Mouse (Mus musculus) megakaryocyte progenitor cell, adult 5-6 weeks (primary cell): ENCODE measurements around the gene Fam83e. TPM values are rescaled to one million over a fixed set of nuclear protein-coding genes. Genes with fewer than 3 reads are reported as not detected.

Source experiments
- ATAC-seq: replicated peaks from 2 replicates; pipeline ENCODE4 v1.8.0; 2016; ENCODE audit warnings: mild to moderate bottlenecking, moderate TSS enrichment, inconsistent platforms; ENCODE audit not compliant: poor library complexity
- total RNA-seq, 2 experiments: library from RNA; stranded (forward) in 1 of 2; stranded (reverse) in 1 of 2; fragments of 157-497, 149-512 nt in 1 of 2; fragments of 200-1000 nt in 1 of 2; gene quantifications; 2 replicates each; pipeline versions ENCODE4 v1.2.3 to v1.2.4; 2015 to 2017

The Fam83e gene
- total RNA-seq, 2 experiments from 2014 or later, result 0.37 to 0.54 TPM

DNA sequence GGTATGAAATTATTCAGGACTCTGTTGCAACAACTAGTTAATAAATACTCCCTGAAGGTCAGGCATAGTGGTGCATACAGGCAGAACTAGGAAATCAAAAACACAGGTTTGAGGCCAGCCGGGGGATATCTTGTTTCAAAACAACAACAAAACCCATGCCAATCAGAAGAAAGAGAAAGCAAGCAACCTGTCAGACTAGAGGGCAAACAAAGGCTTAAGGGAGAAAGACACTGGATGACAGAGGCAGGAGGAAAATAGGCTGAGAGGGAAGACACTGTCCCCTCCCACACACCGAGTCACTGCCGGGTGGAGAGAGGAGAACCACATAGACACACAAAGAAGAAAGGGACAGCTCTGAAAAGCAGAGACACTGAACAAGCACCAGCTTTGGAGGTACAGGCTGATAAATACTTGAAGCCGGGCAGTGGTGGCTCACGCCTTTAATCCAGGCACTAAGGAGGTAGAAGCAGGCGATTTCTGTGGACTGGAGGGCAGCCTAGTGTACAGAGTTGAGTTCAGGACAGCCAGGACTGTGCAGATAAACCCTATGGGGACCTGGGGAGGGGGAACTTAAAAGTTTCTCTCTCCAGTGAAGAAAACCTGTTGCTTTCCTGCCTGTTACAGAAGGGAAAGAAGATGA, 7.0 kb upstream of the Fam83e start:
- no peak for ATAC-seq

DNA sequence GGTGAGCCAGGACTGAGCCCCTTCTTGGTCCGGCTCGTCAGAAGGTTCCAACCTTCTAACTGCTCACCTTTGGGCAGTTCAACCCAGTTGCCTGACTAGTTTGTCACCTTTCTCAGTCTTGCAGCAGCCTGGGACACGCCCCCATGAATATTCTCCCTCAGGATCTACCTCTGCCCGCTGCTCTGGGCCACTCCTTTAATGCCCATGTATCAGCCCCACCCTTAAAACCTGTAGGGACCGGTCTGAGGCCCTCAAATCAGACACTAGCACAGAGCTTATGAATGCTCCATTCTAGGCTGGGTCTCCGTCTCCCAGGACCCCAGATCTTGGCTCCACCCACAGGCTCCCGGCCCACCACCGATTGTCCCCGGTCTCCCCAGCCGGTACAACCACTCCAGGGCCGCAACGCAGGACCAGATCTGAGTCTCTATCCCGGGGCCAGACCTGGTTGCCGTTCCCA, 6.4 kb upstream of the Fam83e start:
- no peak for ATAC-seq

DNA sequence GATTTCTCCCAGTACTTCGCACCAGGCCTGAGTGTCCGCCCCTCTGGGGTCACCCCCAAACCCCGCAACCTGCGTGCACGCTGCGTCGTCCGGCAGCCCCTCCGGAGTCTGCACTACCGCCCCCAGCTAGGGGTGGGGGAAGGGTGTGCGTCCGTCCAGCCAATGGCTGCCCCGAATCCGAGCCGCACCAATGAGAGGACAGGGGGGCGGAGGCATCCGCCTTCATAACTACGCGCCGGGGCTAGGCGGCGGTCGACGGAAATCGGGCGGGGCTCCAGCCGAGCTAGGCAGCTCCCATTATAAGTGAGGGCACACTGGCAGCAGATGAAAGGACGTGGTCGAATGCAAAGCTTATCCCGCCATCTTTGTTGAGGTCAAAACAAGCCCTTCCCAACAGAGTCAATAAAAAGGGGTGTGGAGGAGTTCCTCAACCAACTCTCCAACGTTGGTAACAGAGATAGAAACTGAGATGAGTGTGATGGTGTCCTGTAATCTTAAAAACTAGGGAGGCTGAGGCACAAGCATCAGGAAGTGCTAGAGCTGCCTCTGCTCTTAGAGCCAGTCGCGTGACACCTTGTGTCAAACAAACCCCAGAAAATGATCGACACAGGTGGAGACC, 5.8 kb upstream of the Fam83e start, which contains the start of gene Rpl18:
Gene Rpl18 (plus strand): TSS at position 368 of the 619 bp plus-strand sequence.
- ATAC-seq, result peak; percentile 75

DNA sequence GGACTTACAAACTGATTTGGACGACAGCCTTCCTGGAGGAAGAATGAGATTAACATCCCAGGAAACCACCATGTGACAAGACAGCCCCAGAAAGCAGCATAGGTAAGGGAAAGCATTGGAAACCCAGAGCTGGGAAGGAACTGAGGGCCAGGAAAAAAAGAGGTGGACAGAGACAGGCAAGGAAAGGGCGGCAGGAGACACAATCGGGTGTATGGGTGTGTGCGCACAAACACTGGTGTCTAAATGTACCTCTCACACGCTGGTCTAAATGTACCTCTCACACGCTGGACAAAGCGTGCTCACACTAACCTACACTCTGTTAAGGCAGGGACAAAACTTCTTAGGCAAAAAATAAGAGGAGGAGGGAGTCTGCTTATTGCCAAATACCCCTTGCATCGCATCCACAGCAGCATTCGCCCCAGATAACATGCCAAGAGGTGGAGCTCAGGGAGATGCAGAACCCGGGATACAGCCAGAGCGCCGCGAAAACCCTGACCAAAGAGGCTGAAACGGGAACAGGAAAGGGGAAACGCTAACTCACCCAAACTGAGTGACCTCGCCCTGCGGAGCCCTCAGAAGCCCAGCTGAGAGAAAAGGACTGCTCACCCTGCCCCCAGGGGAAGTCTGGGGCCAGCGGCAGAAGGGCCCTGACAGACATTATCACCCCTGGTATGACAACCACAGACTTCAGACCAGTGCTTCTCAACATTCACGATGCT, 5.1 kb upstream of the Fam83e start:
- peak; percentile 8 for ATAC-seq

DNA sequence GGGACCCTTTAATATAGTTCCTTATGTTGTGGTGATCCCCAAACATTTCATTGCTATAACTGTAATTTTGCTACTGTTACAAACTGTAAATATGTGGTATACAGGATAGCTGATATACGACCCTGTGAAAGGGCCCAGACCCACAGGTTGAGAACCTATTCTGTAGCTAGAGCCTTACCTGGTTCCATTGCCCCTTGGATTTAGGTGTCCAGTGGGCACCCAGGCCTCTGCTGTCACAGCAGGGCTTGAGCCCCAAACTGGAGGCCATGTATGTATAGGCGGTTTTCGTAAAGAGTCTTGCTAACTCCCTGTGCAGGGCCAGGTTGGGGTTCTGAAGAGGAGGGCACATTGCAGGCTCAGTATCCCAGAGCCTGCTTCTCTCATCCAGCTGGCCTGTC, 4.6 kb upstream of the Fam83e start:
- no peak for ATAC-seq

DNA sequence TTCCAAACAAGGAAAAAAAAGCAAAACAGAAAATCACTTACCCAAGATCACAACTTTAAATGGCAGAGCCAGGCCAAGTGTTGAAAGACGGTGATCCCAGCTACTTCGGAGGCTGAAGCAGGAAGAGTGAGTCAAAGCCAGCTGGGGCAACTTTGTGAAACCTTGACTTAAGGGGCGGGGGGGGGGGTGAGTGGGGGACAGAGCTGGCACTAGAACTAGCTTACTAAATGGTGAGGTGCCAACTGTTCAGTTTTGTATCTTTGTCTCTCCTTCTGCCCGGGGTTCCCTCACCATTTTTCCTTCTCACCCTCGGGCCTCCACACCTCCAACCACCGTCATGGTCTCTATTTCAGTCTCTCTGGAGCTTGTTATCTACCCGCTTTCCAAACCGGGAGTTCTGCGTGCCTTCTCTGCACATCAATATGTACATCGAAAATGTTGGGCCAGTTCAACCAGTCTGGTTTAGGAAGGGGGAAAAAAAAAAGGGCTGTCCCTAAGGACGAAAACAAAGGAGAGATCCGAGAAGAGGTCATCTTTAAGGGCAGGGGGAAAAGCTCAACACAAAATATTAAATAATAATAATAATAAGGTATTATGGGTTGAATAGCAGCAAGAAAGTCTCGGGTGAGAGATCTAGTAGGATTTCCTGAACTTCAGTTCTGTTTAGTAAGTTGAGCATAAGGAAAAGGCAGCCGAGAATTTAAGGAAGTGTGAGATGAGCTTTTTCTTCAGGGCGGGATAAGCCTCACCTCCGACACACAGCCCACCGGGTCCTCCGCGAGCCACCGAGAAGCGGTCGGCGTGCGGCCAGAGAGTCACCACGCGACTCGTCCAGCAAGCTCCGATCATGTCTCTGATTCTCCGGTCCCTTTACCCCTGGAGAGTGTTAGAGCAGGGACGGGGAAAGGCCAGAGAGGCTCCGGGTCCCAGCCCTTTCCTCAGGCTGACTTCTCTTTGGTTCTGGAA, 3.8 kb upstream of the Fam83e start:
- peak; percentile 10 for ATAC-seq

DNA sequence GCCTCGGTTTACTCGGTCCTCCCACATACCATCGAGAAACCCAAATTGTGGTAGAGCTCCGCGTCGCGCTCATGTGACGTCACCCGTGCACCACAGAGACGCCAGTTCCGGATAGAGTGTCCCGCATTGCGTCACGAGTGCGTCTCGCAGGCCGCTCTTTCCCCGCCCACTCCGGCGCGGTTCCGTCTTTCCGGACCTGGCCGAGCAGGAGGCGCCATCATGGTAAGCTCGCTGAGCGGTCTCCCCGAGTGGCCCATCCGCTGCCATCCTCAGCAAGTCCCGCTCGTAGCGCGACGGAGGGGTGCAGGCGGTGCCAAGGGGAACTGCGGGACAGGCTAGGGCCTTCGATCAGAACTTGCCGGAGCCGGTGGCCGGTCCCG, 3.1 kb upstream of the Fam83e start, which contains the start of gene Sphk2:
Gene Sphk2 (minus strand): TSS at position 85 of the 380 bp plus-strand sequence.
- ATAC-seq, result peak; percentile 65

DNA sequence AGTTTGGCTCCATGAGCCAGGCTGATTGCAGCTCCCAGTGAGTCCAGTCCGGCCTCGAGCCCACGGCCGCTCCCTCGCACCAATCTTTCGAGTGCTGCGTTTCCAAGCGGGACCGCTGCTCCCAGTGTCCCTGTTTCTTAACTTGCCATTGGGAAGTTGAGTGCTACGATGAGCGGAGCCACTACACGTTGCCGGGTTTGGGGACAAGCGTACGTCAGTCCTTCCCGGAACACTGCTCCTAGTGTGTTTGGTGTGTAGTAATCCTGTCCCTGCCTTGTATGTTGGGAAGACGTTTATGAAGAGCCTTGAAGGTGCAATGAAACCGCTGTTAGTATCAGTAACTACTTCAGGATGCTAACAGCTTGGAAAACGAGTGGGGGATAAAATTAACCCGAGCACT, 2.7 kb upstream of the Fam83e start:
- peak; percentile 0; the same call in 1 of the 2 replicates for ATAC-seq

DNA sequence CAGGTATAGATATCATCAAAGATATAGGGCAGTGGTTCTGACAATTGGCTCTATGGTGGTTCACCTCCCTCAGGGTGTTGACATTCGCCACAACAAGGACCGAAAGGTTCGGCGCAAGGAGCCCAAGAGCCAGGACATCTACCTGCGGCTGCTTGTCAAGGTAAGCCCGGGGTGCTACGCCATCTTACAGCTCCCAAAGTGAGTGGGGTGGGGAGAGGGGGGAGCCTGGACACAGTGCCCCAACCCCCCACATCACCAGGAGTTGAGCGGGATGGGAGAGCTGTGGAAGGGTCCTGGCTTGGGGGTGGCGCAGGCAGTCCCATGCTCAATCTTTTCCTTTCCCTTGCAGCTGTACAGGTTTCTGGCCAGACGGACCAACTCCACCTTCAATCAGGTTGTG, 1.8 kb upstream of the Fam83e start:
- no peak for ATAC-seq

DNA sequence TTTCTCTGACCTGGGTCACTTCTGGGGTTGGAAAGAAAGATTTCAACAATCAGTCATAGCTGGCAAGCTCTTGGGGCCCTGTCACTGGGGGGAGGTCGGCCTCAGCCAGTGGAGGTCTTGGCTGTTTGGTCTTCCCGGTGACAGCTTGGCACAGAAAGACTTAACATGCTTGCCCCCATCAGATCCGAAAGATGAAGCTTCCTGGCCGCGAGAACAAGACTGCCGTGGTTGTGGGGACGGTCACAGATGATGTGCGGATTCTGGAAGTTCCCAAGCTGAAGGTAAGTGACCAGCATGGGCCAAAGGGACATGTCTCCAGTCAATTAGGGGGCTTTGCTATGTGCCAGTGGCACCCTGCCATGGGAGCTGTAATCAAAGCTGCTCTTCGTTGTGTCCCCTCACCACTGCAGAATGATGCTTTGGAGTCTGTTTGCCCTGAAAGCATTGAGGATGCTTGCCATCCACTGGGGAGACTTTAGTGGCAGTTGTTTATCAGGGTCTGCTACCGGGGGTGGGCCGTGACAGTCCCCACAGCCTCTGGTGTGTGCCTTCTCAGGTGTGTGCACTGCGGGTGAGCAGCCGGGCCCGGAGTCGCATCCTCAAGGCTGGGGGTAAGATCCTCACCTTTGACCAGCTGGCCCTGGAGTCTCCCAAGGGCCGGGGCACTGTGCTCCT, 1.1 kb upstream of the Fam83e start:
- ATAC-seq, result no peak

DNA sequence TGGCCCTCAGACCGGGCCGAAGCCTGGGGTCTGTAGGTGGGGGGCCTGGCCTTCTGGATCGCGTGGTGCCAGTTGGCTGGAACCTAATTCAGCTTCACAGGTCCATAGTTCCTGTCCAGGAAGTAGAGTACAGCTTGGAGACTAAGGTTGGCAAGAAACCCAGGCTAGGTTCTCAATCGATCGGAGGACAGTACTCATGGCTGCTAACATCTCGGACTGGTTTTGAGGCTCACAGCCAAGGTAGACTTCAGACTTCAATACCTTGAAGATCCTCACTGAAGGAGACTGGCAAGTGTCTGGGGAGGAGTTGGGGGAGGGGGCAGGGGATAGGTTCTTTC, 191 bp downstream of the Fam83e start:
- no peak for ATAC-seq

DNA sequence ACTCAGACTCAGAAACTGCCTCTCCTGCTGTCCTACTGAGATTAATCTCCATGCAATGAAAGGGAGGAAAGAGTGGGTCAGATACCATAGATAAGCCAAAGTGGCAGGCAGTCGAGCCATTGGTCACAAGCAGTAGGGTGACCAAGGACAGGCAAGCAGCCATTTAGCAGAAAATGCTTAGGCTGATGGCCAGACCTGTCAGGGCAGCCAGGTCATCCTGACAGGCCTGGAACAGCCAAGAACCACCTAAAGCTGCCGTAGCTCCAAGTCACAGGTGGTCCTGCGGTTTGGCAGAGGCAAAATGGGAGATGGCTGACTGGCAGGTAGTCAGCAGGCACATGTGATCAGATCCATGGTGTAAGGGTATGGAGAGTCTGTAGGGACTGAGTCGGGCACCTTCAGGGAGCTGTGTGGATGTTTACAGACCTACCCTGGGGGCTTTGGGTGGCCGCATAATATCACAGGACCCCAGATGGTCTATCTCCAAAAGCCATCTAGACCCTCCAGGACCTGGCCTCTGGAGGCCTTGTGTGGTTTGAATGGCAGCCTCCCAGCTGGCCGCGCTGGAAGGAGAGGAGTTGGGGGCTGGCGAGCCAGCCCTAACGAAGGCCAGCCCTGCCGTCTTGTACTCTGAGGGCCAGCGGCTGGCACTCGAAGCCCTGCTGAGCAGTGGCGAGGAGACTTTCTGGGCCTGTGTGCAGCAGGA, 783 bp downstream of the Fam83e start:
- no peak for ATAC-seq

DNA sequence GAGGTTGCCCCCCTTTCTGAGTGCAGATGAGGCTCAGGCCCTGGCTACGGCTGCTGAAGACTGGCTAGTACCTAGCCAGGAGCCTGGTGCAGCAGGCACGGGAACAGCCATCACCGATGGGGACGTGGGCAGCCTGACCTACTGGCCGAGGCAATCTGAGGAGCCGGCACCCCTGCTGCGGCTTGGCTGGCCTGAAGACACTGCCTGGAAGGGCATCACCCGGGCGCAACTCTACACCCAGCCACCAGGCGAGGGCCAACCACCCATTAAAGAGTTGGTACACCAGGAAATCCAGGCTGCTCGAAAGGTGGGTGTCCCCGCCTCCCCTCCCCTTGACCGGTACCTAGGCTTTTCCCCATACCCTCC, 1.3 kb downstream of the Fam83e start:
- ATAC-seq, result no peak

DNA sequence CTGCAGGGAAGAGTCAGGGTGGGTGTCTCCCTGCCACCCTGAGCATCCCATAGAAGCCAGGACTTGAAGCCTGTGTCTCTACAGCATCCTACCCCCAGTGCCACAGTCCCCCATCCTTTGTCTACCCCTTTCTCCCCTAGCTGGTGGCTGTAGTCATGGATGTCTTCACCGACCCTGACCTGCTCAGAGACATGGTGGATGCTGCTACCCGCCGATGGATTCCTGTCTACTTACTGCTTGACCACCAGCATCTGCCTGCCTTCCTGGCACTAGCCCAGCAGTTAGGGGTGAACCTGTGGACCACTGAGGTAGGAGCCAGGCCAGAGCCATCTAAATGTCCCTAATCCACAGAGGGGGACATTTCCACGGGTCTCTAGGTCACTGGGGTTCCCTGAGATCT, 2.3 kb downstream of the Fam83e start:
- ATAC-seq, result no peak

DNA sequence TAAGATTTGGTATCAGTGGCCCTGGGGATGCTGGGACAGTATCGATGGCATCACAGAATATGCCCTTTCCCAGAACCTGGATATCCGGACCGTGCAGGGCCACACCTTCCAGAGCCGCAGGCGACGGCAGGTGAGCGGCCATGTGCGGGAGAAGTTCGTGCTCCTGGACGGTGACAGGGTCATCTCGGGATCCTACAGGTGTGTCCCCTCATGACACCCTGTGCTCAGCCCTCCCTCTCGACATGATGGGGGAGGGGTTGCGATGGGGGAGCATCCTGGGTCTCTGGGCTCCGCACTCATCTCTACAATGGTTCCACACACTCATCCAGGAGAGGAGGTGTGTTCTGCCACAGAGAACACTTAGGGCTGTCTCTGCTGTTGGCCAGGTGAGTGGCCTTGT, 2.8 kb downstream of the Fam83e start:
- ATAC-seq, result no peak

DNA sequence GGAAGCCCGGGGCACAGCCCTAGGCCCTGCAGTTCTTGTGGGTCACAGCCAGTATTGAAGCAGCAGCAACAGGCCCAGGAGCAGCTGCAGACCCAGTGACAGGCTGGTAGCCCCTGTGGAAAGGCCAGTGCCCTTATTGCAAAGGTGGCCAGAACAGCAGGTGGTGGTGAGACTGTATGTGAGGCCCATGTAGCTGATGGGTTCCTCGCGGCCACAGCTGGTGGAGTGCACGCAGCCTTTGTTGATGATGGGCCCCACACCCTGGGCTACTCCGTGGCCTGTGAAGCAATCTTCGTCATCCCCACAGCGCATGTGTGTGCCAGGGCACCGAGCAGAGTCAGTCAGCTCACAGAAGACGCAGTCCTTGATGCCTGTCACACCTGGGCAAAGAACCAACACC, 4.1 kb downstream of the Fam83e start:
- ATAC-seq, result no peak

DNA sequence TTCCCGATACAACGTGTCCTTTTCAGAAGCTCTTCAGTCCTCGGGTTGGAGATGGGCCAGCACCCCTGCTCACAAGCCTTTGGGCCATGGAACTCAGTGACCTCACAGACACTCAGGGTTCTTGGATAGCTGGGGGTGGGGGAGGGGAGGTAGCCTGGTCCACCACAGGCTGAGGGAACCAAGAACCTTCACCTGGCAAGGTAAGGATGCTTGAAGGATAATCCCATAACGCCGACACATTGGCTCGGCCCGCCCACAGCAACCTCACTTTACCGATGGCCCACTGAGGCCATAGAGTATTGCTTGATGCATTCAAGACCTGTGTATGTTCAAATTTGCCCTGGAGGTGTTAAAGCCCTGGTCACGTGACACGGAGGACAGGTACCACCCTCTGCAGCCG, 4.7 kb downstream of the Fam83e start, which contains the start of gene Spaca4:
Gene Spaca4 (minus strand): TSS at position 101 of the 400 bp plus-strand sequence.
- ATAC-seq, result no peak

DNA sequence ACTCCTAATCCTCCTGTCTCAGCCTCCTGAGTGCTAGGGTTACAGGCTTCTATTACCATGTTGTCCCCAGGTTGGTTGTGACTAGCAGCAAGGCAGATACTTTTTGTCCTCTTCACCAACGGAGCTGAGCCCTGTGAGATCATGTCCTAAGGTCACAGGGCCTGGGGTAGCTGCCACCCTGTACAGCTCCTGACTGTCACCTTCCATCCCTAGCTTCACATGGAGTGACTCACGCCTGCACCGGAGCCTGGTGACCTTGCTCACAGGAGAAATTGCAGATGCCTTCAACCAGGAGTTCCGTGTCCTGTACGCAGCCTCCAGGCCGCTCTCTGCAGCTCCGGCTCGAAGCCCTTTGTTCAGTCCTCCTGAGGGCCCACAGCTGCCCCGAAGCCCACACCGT, 5.4 kb downstream of the Fam83e start:
- no peak for ATAC-seq

DNA sequence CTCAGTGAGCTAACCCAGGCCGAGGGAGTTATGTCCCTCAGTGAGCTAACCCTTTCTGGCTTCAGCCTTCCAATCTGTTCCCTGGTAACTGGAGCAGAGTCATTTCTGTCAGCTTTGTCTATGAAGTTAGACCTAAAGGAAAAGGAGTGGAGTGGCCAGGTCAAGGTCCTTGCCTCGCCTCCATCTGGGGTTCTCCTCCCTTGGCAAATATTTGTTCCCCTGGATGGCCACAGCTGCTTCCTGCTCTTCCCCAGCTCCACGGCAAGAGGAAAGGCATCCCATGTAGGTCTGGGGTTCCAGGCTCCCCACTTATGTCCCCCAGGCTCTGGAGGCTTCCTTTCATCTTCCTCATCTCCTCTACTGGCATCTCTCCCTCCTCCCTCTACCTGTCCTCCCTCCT, 6.6 kb downstream of the Fam83e start:
- ATAC-seq, result no peak
